Mouse (Mus musculus): ENCODE measurements around the gene Arhgap35.

Arhgap35 gene

GRCm38 (mm10) chr7:16465568-16465967 lies 149.2 kb downstream of the Arhgap35 start:
- no peak for DNase-seq (ENCODE audit: low spot score)

GRCm38 (mm10) chr7:16465160-16465559 lies 149.6 kb downstream of the Arhgap35 start:
- peak; percentile 66 for DNase-seq (ENCODE audit: low spot score)

GRCm38 (mm10) chr7:16463214-16463613 lies 151.6 kb downstream of the Arhgap35 start:
- peak; percentile 74 for DNase-seq (ENCODE audit: low spot score)

GRCm38 (mm10) chr7:16461705-16462104 lies 153.1 kb downstream of the Arhgap35 start:
- DNase-seq (ENCODE audit: low spot score), result no peak

- no peak for DNase-seq (ENCODE audit: low spot score)
Observed at GRCm38 (mm10) chr7:16461151-16461550, 153.6 kb downstream of the Arhgap35 start.

- no peak for DNase-seq (ENCODE audit: low spot score)
Observed at GRCm38 (mm10) chr7:16460566-16460965, 154.2 kb downstream of the Arhgap35 start.

DNA sequence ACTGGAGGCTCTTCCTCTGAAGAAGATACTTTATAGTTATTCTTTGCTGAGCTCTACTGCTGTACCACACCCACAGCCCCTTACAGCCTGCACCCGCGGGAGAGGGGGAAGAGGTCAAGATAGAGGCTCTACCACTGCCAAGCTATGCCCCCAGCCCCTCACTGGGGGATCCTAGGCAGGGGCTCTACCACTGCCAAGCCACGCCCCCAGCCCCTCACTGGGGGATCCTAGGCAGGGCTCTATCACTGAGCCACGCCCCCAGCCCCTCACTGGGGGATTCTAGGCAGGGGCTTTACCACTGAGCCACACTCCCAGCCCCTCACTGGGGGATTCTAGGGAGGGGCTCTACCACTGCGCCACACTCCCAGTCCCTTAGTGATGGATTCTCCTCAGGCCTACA lies 158.5 kb downstream of the Arhgap35 start:
- no peak for DNase-seq (ENCODE audit: low spot score)

DNA sequence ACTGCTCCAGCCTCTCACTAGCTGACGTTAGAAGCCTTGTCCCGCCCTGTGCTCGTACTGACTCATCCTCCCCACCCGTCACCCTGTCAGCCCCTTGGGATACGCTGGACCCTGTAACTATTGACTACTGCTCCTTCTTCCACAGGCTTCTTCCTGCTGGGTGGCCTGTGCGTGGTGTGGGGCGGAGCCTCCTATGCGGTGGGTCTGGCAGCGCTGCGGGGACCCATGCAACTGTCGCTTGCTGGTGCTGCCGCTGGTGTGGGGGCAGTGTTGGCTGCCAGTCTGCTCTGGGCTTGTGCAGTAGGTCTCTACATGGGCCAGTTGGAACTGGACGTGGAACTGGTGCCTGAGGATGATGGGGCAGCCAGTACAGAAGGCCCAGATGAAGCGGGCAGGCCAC lies 159.8 kb downstream of the Arhgap35 start:
- no peak for DNase-seq (ENCODE audit: low spot score)

- DNase-seq (ENCODE audit: low spot score), result peak; percentile 64
Observed at GRCm38 (mm10) chr7:16453118-16453711, 161.6 kb downstream of the Arhgap35 start.

DNA sequence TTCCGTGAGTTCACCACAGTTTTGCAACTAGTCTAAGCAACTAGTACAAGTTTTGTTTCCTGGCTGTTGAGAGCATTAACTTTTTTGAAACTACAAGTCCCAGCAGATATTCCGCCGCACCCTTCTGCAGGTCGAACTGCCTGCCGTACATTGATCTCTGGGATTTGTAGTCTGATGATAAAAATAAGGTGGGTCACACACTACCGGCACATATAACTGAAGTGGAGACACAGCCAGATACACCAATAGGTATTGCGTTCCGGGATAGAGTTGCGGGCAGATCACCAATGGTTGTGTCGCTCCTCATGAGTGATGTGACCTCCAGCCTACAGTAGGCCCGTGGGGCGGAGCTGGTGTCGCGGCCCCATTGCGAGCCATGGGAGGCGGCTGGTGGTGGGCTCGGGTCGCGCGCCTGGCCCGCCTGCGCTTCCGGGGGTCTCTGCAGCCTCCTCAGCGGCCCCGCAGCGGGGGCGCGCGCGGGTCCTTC lies 162.2 kb downstream of the Arhgap35 start, which contains the start of gene Tmem160:
Gene Tmem160, plus strand, starts transcription at position 193 of the 487 bp plus-strand sequence.
- peak; percentile 86 for DNase-seq (ENCODE audit: low spot score)

GRCm38 (mm10) chr7:16451656-16452055 lies 163.1 kb downstream of the Arhgap35 start:
- no peak for DNase-seq (ENCODE audit: low spot score)
